Mouse (Mus musculus): ENCODE measurements at regions not wholly inside any gene's neighbourhood (a gene's known extent, or its start where the extent isn't known, plus 50 kb on each side); places are given as distances from the start of the nearest gene placed in this dataset.

DNA sequence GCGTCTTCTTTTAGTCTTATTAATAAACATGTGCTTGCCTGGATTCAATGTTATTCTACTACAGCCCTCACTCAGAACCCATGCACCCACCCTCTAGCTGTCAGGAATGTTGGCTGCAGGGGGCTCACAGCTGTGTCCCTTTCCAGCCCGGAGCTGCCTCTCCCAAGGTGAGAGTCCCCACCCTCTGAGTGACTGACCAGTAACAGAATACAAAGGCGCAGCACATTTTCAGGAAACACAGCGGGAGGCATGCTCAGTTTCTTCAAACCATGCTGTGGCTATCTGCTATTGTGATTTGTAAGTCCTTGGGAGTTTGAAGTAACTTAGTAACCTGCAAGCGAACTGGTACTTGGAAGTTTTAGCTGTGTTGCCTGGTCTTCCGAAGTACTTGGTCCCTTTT is 93.1 kb upstream of the Gm765 start:
- TF ChIP-seq EP300 (IDR thresholded peaks at IDR 0.05; ENCODE audit: low read length) (no peak), TBP (conservative IDR thresholded peaks at IDR 0.05; ENCODE audit: low read depth, low read length) (no peak), CTCF (conservative IDR thresholded peaks at IDR 0.05 in 1 of 2, IDR thresholded peaks at IDR 0.05 in 1 of 2; ENCODE audit: low read depth in 2 of 2, low read length in 2 of 2) (no peak), ZNF384 (IDR thresholded peaks at IDR 0.05; ENCODE audit: low read depth, low read length) (no peak), USF2 (conservative IDR thresholded peaks at IDR 0.05; ENCODE audit: low read depth, low read length) (no peak), POLR2A (IDR thresholded peaks at IDR 0.05; ENCODE audit: low read depth, low read length) (no peak), POLR2AphosphoS2 (IDR thresholded peaks at IDR 0.05; ENCODE audit: low read depth, low read length) (no peak), MAX (IDR thresholded peaks at IDR 0.05; ENCODE audit: low read length) (no peak)

All from CH12.LX (cell line).